Mouse (Mus musculus) neural tube, postnatal 0 days (tissue): ENCODE data around the gene 6430531B16Rik. TPM values are rescaled to one million over a fixed set of nuclear protein-coding genes. Genes with fewer than 3 reads are reported as not detected.

Source experiments
- microRNA counts: library from miRNA; unstranded; fragments of <30 nt; microRNA quantifications from one replicate; lab custom pipeline; 2015
- microRNA-seq: library from miRNA; unstranded; fragments of <30 nt; microRNA quantifications from one replicate; pipeline ENCODE4, GENCODE M21; 2016
- polyA plus RNA-seq: library from polyadenylated mRNA; unstranded; fragments of >200 nt; fragmentation: Nextera tagmentation; extraction: Ambion mirVana; gene quantifications from 2 replicates; pipeline ENCODE4 v1.2.1, GENCODE M21; 2015

The 6430531B16Rik gene
- 1.1 and 1.5 TPM in 2 replicates for polyA plus RNA-seq

GRCm38 (mm10) chr7:139978278-139978892 lies at the start of gene 6430531B16Rik:
Gene 6430531B16Rik, minus strand, starts transcription at chr7:139978755.

GRCm38 (mm10) chr7:139992406-139992805 lies 13.9 kb upstream of the 6430531B16Rik start, which contains the start of gene Adam8:
Gene Adam8, minus strand, starts transcription at chr7:139992562.

DNA sequence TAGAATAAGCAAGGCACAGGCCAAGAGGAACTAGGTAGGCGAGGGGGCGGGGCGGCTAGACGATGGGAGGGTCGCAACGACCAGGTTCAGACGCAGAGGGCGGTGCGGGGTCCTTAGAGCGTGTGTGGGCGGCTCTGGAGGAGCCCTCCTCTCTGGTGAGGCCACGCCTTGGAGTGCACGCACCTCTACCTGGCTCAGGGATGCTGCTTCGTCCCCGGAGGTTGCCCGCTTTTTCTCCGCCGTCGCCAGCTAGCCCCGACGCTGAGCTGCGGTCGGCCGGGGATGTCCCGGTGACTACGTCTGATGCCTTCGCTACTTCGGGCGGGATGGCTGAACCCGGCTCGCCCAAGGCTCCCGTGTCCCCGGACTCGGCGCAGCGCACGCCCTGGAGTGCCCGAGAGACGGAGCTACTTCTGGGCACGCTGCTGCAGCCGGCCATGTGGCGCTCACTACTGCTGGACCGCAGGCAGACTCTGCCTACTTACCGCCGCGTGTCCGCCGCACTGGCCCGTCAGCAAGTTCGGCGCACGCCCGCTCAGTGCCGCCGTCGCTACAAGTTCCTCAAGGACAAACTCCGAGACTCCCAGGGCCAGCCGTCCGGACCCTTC lies 34.8 kb downstream of the 6430531B16Rik start, which contains the start of gene Utf1:
TSS of gene Utf1 (plus strand) at position 116 of the 608 bp plus-strand sequence.

MicroRNAs encoded within 50 kb of the gene (microRNA counts, 519-probe panel; counts per million panel counts)
- microRNA mmu-miR-202-3p (lab: Ali Mortazavi, UCI): 40.5 counts per million
- 40.5 counts per million for microRNA mmu-miR-202-5p (lab: Ali Mortazavi, UCI)

Small RNAs within 50 kb of the gene (microRNA-seq; reads per million reads assigned to microRNA genes)
- gene Mir202 (1.5 reads per million), gene Mir7062 (not detected), gene mmu-mir-7686 (not detected)

Other genes starting within 250 kb of the 6430531B16Rik start
- gene Adgra1, start 144.6 kb downstream of the 6430531B16Rik start, polyA plus RNA-seq: 62.5 and 63.1 TPM in 2 replicates
- 12.1 and 14.6 TPM in 2 replicates for gene Kndc1, start 84.1 kb downstream of the 6430531B16Rik start, polyA plus RNA-seq
- not detected in 2 replicates for gene Utf1, start 35.0 kb downstream of the 6430531B16Rik start, polyA plus RNA-seq
- 0.85 and 0.88 TPM in 2 replicates for gene Adam8, start 13.8 kb upstream of the 6430531B16Rik start, polyA plus RNA-seq
- gene Zfp511, start 57.6 kb upstream of the 6430531B16Rik start, polyA plus RNA-seq: 52.0 and 54.8 TPM in 2 replicates
- gene Tubgcp2, start 57.9 kb upstream of the 6430531B16Rik start, polyA plus RNA-seq: 44.1 and 46.2 TPM in 2 replicates
- 0.79 and 0.99 TPM in 2 replicates for gene Msx3, start 70.3 kb upstream of the 6430531B16Rik start, polyA plus RNA-seq
- gene Caly, start 103.8 kb upstream of the 6430531B16Rik start, polyA plus RNA-seq: 625 and 662 TPM in 2 replicates
- gene Prap1, start 114.6 kb upstream of the 6430531B16Rik start, polyA plus RNA-seq: not detected in 2 replicates
- 64.5 and 69.4 TPM in 2 replicates for gene Fuom, start 123.7 kb upstream of the 6430531B16Rik start, polyA plus RNA-seq
- gene Paox, start 137.0 kb upstream of the 6430531B16Rik start, polyA plus RNA-seq: 8.7 and 11.0 TPM in 2 replicates
- gene Echs1, start 137.7 kb upstream of the 6430531B16Rik start, polyA plus RNA-seq: 127 and 133 TPM in 2 replicates
- gene Mtg1, start 158.8 kb upstream of the 6430531B16Rik start, polyA plus RNA-seq: 30.5 and 34.5 TPM in 2 replicates
- 31.2 and 31.7 TPM in 2 replicates for gene Sprn, start 176.1 kb upstream of the 6430531B16Rik start, polyA plus RNA-seq
- not detected in 2 replicates for gene Olfr522, start 186.0 kb upstream of the 6430531B16Rik start, polyA plus RNA-seq
- gene Olfr523, start 194.5 kb upstream of the 6430531B16Rik start, polyA plus RNA-seq: not detected in 2 replicates
- gene Olfr524, start 227.2 kb upstream of the 6430531B16Rik start, polyA plus RNA-seq: not detected in 2 replicates
- not detected in 2 replicates for gene Cd163l1, start 239.5 kb upstream of the 6430531B16Rik start, polyA plus RNA-seq